Mouse (Mus musculus): ENCODE data around the gene Mllt6.

GRCm38 (mm10) chr11:97728311-97728710, 65.1 kb downstream of the Mllt6 start:
- TF ChIP-seq CTCF (IDR thresholded peaks at IDR 0.05; ENCODE audit: low read depth, low read length) (no peak), POLR2A (IDR thresholded peaks at IDR 0.05; ENCODE audit: borderline replicate concordance, low read depth, low read length) (no peak)
